Mouse (Mus musculus): ENCODE results near the gene Raly. TPM values are rescaled to one million over a fixed set of nuclear protein-coding genes. Genes with fewer than 3 reads are reported as not detected.

The Raly gene
- polyA plus RNA-seq, 1 experiment from 2014 or later: 63.5 TPM

GRCm38 (mm10) chr2:154774032-154774431 is 16.9 kb upstream of the Raly start:
- ATAC-seq (replicated peaks; ENCODE audit: insufficient number of reproducible peaks, low FRiP score, low TSS enrichment): no peak
- H3K4me1 ChIP-seq (ENCODE audit: control insufficient read depth, insufficient read depth, low read length): no peaks in the 10 kb centered on the region
- no peak overlapping the region for H3K4me2 ChIP-seq

GRCm38 (mm10) chr2:154776496-154776895 is 14.4 kb upstream of the Raly start:
- Histone ChIP-seq H3K27me3 (ENCODE audit: control insufficient read depth, insufficient read depth, low read length) (no peaks in the 10 kb centered on the region), H3K9ac (ENCODE audit: low read depth, low read length) (no peak overlapping the region), H3K4me3 (ENCODE audit: low read depth, low read length) (no peak overlapping the region), H3K36me3 (ENCODE audit: control insufficient read depth, insufficient read depth, low read length) (no peaks in the 10 kb centered on the region), H3K4me2 (no peak overlapping the region), H3K9me3 (replicated peaks; ENCODE audit: control insufficient read depth, low read length) (0 out of 2 replicates have a peak, but pooled peaks cover 2% of the 10 kb centered on the region), H3K27ac (ENCODE audit: low read depth, low read length) (no peak overlapping the region), H3K4me1 (ENCODE audit: control insufficient read depth, insufficient read depth, low read length) (no peaks in the 10 kb centered on the region)
- no peak for ATAC-seq (replicated peaks; ENCODE audit: insufficient number of reproducible peaks, low FRiP score, low TSS enrichment)
- 49% methylated on average over 7 of the region's 7 CpGs for WGBS (ENCODE audit: insufficient replicate concordance)

More at GRCm38 (mm10) chr2:154774032-154774431, 16.9 kb upstream of the Raly start:
- H3K4me3 ChIP-seq (ENCODE audit: low read depth, low read length): no peak overlapping the region
- WGBS (ENCODE audit: insufficient replicate concordance): 79% methylated on average over 1 of the region's 1 CpGs
- H3K27ac ChIP-seq (ENCODE audit: low read depth, low read length): no peak overlapping the region
- no peaks in the 10 kb centered on the region for H3K27me3 ChIP-seq (ENCODE audit: control insufficient read depth, insufficient read depth, low read length)
- H3K36me3 ChIP-seq (ENCODE audit: control insufficient read depth, insufficient read depth, low read length): no peaks in the 10 kb centered on the region
- no peak overlapping the region for H3K9ac ChIP-seq (ENCODE audit: low read depth, low read length)
- H3K9me3 ChIP-seq (replicated peaks; ENCODE audit: control insufficient read depth, low read length): 0 out of 2 replicates have a peak, but pooled peaks cover 2% of the 10 kb centered on the region

DNA sequence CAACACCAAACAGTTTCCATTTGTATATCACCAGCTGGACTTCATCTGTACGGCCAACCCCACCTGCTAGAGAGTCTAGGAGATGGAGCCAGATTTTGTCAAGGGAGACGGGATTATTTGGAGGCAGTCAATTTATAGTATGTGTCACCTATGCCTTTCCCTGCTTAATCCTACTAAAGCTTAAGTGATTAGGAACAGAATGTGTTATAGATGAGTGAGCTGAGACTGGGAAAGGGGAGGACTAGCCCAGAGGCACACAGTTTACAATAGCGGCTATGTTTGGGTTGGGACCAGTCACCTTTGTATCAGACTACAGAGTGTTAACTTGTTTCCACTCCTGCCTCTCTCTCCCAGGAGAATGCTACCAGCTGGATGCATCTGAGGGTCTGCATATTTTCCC is 11.2 kb upstream of the Raly start:
- no peak overlapping the region for H3K9ac ChIP-seq (ENCODE audit: low read depth, low read length)
- no peaks in the 10 kb centered on the region for H3K27me3 ChIP-seq (ENCODE audit: control insufficient read depth, insufficient read depth, low read length)
- no peak overlapping the region for H3K27ac ChIP-seq (ENCODE audit: low read depth, low read length)
- no peak for ATAC-seq (replicated peaks; ENCODE audit: insufficient number of reproducible peaks, low FRiP score, low TSS enrichment)
- no peak overlapping the region for H3K4me2 ChIP-seq
- H3K4me1 ChIP-seq (ENCODE audit: control insufficient read depth, insufficient read depth, low read length): no peaks in the 10 kb centered on the region
- 54% methylated on average over 3 of the region's 3 CpGs for WGBS (ENCODE audit: insufficient replicate concordance)
- H3K36me3 ChIP-seq (ENCODE audit: control insufficient read depth, insufficient read depth, low read length): no peaks in the 10 kb centered on the region
- H3K9me3 ChIP-seq (replicated peaks; ENCODE audit: control insufficient read depth, low read length): no peaks in the 10 kb centered on the region
- H3K4me3 ChIP-seq (ENCODE audit: low read depth, low read length): no peak overlapping the region

DNA sequence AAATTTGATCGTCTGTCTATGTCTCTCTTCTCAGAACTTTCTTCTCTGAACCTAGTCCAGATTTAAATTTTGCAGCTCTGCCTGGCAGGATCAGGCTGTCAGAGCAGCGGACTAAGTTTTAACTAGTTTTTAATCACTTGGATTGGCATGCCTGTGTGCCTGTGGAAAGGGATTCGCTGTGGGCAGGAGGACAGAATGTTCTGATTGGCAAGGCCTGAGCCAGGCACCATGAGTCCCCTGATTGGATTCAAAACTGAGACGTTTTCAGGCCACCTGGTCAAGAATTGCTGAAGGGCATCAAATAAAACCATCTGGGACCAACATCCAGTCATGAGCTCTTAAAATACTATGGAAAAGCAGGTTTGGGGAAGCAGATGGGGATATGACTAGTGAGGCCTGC is 8.5 kb upstream of the Raly start:
- Histone ChIP-seq H3K36me3 (ENCODE audit: control insufficient read depth, insufficient read depth, low read length) (no peaks in the 10 kb centered on the region), H3K4me3 (ENCODE audit: low read depth, low read length) (no peak overlapping the region), H3K4me2 (no peak overlapping the region), H3K4me1 (ENCODE audit: control insufficient read depth, insufficient read depth, low read length) (no peaks in the 10 kb centered on the region), H3K9ac (ENCODE audit: low read depth, low read length) (no peak overlapping the region), H3K27ac (ENCODE audit: low read depth, low read length) (no peak overlapping the region), H3K9me3 (replicated peaks; ENCODE audit: control insufficient read depth, low read length) (no peaks in the 10 kb centered on the region), H3K27me3 (ENCODE audit: control insufficient read depth, insufficient read depth, low read length) (no peaks in the 10 kb centered on the region)
- ATAC-seq (replicated peaks; ENCODE audit: insufficient number of reproducible peaks, low FRiP score, low TSS enrichment): no peak
- WGBS (ENCODE audit: insufficient replicate concordance): 70% methylated on average over 4 of the region's 4 CpGs

DNA sequence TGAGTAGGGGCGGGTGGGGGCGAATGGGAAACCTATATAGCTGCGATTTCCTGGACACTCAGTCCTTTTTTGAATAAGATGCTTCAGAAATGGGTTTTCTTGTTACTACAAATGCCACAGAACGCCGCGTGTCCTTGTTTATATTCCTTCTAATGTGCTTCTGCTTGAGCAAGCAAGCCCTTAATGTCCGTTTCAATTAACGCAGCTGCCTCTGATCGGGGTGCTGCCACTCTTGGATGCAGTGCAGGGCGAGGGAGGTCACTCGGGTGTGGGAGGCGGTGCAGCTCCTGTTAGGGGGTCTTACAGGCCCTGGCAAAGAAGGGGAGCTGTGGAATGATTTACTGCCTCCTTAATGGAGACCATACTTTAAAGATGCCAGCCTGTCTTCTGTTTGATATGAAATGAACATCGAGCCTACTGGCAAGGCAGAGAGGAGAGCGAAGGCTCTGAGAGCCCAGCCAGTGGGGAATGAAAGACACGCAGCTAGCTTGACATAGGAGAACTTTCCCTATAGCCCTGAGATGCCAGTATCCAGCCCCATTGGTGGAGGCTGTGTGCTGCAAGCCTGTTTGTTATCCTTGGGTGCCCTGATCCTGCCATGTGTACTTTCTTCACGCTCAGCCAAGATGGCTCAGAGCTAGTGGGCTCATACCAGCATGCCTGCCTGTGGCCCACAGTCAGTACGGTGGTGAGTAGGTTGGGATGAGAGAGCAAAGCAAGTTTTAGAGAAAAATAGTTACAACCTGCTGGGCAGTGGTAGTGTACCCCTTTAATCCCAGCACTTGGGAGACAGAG is 7.8 kb upstream of the Raly start:
- Histone ChIP-seq H3K4me1 (ENCODE audit: control insufficient read depth, insufficient read depth, low read length) (no peaks in the 10 kb centered on the region), H3K4me3 (ENCODE audit: low read depth, low read length) (no peak overlapping the region), H3K9ac (ENCODE audit: low read depth, low read length) (no peak overlapping the region), H3K27ac (ENCODE audit: low read depth, low read length) (no peak overlapping the region), H3K36me3 (ENCODE audit: control insufficient read depth, insufficient read depth, low read length) (no peaks in the 10 kb centered on the region), H3K9me3 (replicated peaks; ENCODE audit: control insufficient read depth, low read length) (no peaks in the 10 kb centered on the region), H3K27me3 (ENCODE audit: control insufficient read depth, insufficient read depth, low read length) (no peaks in the 10 kb centered on the region), H3K4me2 (no peak overlapping the region)
- no peak for ATAC-seq (replicated peaks; ENCODE audit: insufficient number of reproducible peaks, low FRiP score, low TSS enrichment)
- WGBS (ENCODE audit: insufficient replicate concordance): 74% methylated on average over 17 of the region's 17 CpGs

DNA sequence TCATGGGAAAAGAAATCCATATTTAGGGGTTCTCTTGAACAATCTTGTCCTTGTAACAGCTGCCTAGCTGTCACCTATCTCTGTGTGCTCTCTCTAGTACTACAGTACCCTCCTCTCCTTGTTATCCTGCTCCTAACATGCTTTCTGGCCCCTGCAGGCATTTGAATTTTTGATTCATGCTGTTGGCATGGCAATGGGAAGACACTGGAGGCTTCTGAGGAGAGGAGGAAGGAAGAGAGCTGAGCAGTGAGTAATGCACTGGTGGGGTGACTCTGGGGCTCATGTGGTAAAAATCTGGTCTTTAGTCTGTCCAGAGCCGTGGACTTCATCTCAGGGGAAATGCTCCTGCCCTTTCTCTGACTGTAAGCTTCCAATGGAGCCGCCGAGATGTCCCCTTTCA is 5.6 kb upstream of the Raly start:
- no peak overlapping the region for H3K9ac ChIP-seq (ENCODE audit: low read depth, low read length)
- no peaks in the 10 kb centered on the region for H3K36me3 ChIP-seq (ENCODE audit: control insufficient read depth, insufficient read depth, low read length)
- H3K27me3 ChIP-seq (ENCODE audit: control insufficient read depth, insufficient read depth, low read length): no peaks in the 10 kb centered on the region
- H3K4me2 ChIP-seq: no peak overlapping the region
- no peak overlapping the region for H3K27ac ChIP-seq (ENCODE audit: low read depth, low read length)
- 69% methylated on average over 3 of the region's 3 CpGs for WGBS (ENCODE audit: insufficient replicate concordance)
- no peaks in the 10 kb centered on the region for H3K9me3 ChIP-seq (replicated peaks; ENCODE audit: control insufficient read depth, low read length)
- no peak overlapping the region for H3K4me3 ChIP-seq (ENCODE audit: low read depth, low read length)
- ATAC-seq (replicated peaks; ENCODE audit: insufficient number of reproducible peaks, low FRiP score, low TSS enrichment): no peak
- no peaks in the 10 kb centered on the region; the same call in none of the 2 replicates for H3K4me1 ChIP-seq (ENCODE audit: control insufficient read depth, insufficient read depth, low read length)

DNA sequence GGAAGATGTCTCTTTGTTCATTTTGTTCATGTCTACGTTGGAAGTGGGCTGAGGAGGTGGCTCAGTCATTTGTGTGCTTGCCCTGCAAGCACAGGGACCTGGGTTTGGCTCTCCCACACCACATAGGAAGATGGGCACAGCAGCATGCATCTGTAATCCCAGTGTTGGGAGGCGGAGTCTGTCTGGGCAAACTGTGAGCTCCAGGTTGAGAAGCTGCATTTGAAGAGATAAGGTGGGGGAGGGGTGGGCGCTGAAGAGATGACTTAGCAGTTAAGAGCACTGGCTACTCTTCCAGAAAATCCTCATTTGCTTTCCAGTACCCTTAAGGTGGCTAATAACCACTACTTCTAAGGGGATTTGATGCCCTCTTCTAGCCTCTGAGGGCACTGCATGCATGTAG is 4.7 kb upstream of the Raly start:
- Histone ChIP-seq H3K36me3 (ENCODE audit: control insufficient read depth, insufficient read depth, low read length) (no peaks in the 10 kb centered on the region), H3K27me3 (ENCODE audit: control insufficient read depth, insufficient read depth, low read length) (no peaks in the 10 kb centered on the region), H3K9me3 (replicated peaks; ENCODE audit: control insufficient read depth, low read length) (no peaks in the 10 kb centered on the region), H3K4me3 (ENCODE audit: low read depth, low read length) (no peak overlapping the region), H3K4me2 (no peak overlapping the region; the same call in 1 of the 2 replicates), H3K9ac (ENCODE audit: low read depth, low read length) (no peak overlapping the region), H3K4me1 (ENCODE audit: control insufficient read depth, insufficient read depth, low read length) (no peaks in the 10 kb centered on the region; the same call in none of the 2 replicates), H3K27ac (ENCODE audit: low read depth, low read length) (no peak overlapping the region)
- no peak for ATAC-seq (replicated peaks; ENCODE audit: insufficient number of reproducible peaks, low FRiP score, low TSS enrichment)
- 44% methylated on average over 3 of the region's 3 CpGs for WGBS (ENCODE audit: insufficient replicate concordance)

- no peaks in the 10 kb centered on the region for H3K27me3 ChIP-seq (ENCODE audit: control insufficient read depth, insufficient read depth, low read length)
- H3K27ac ChIP-seq (ENCODE audit: low read depth, low read length): no peak overlapping the region
- no peak overlapping the region for H3K4me3 ChIP-seq (ENCODE audit: low read depth, low read length)
- H3K9ac ChIP-seq (ENCODE audit: low read depth, low read length): no peak overlapping the region
- H3K4me2 ChIP-seq: no peak overlapping the region
- no peaks in the 10 kb centered on the region for H3K9me3 ChIP-seq (replicated peaks; ENCODE audit: control insufficient read depth, low read length)
- H3K36me3 ChIP-seq (ENCODE audit: control insufficient read depth, insufficient read depth, low read length): no peaks in the 10 kb centered on the region
- 76% methylated on average over 11 of the region's 11 CpGs for WGBS (ENCODE audit: insufficient replicate concordance)
- ATAC-seq (replicated peaks; ENCODE audit: insufficient number of reproducible peaks, low FRiP score, low TSS enrichment): no peak
- no peaks in the 10 kb centered on the region; the same call in none of the 2 replicates for H3K4me1 ChIP-seq (ENCODE audit: control insufficient read depth, insufficient read depth, low read length)
These were observed 4.1 kb upstream of the Raly start for GRCm38 (mm10) chr2:154786776-154787175.

DNA sequence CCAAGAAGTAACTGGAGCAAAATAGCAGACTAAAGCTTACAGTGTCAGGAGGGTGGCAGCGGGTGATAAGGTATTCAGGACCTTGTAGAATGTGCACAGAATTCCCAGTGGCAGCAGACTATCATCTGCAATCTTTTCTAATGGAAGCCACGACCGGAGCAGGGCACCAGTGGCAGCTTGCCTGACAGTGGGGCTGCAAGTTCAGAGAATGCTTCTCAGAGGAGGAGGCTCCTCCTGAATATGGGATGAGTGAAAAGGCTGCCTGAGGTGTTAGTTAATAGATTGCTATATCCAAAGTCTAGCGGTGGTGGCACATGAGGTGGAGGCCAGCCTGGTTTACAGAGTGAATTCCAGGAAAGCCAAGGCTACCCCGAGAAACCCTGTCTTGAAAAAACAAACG is 1.5 kb upstream of the Raly start:
- 50% methylated on average over 6 of the region's 6 CpGs for WGBS (ENCODE audit: insufficient replicate concordance)
- H3K4me1 ChIP-seq (ENCODE audit: control insufficient read depth, insufficient read depth, low read length): peaks cover 19% of the 10 kb centered on the region

More for the DNA sequence above, 1.5 kb upstream of the Raly start:
- no peak overlapping the region for H3K4me2 ChIP-seq
- ATAC-seq (replicated peaks; ENCODE audit: insufficient number of reproducible peaks, low FRiP score, low TSS enrichment): no peak
- no peak overlapping the region for H3K9ac ChIP-seq (ENCODE audit: low read depth, low read length)
- no peak overlapping the region for H3K27ac ChIP-seq (ENCODE audit: low read depth, low read length)
- no peak overlapping the region for H3K4me3 ChIP-seq (ENCODE audit: low read depth, low read length)
- no peaks in the 10 kb centered on the region for H3K27me3 ChIP-seq (ENCODE audit: control insufficient read depth, insufficient read depth, low read length)
- no peaks in the 10 kb centered on the region for H3K36me3 ChIP-seq (ENCODE audit: control insufficient read depth, insufficient read depth, low read length)
- H3K9me3 ChIP-seq (replicated peaks; ENCODE audit: control insufficient read depth, low read length): no peaks in the 10 kb centered on the region
